Mouse (Mus musculus): ENCODE results near the gene Mrpl32. TPM values are rescaled to one million over a fixed set of nuclear protein-coding genes. Genes with fewer than 3 reads are reported as not detected.

Mrpl32 gene
- 36.8 and 40.4 TPM in 2 replicates for polyA plus RNA-seq (2012; rRNA removed)

GRCm38 (mm10) chr13:14612926-14613529, at the start of gene Mrpl32, which contains the start of gene Psma2:
TSS of gene Mrpl32 (minus strand) at chr13:14613165.
TSS of gene Psma2 (plus strand) at chr13:14613240.

GRCm38 (mm10) chr13:14629726-14630641, 17.0 kb upstream of the Mrpl32 start, which contains the start of gene AW209491:
TSS of gene AW209491 (plus strand) at chr13:14630154.

Other genes with a start within 250 kb of the Mrpl32 start
- gene Hecw1, start 89.9 kb downstream of the Mrpl32 start, polyA plus RNA-seq (2012; rRNA removed), result 18.1 and 21.6 TPM in 2 replicates
- 91.4 and 110 TPM in 2 replicates for gene Psma2, start 75 bp upstream of the Mrpl32 start, polyA plus RNA-seq (2012; rRNA removed)
- 13.8 and 15.3 TPM in 2 replicates for gene AW209491, start 17.0 kb upstream of the Mrpl32 start, polyA plus RNA-seq (2012; rRNA removed)